Mouse (Mus musculus): ENCODE measurements around the gene Sox6. TPM values are rescaled to one million over a fixed set of nuclear protein-coding genes. Genes with fewer than 3 reads are reported as not detected.

Gene Sox6
- polyA plus RNA-seq, 1 experiment from 2014 or later: 31.2 TPM

DNA sequence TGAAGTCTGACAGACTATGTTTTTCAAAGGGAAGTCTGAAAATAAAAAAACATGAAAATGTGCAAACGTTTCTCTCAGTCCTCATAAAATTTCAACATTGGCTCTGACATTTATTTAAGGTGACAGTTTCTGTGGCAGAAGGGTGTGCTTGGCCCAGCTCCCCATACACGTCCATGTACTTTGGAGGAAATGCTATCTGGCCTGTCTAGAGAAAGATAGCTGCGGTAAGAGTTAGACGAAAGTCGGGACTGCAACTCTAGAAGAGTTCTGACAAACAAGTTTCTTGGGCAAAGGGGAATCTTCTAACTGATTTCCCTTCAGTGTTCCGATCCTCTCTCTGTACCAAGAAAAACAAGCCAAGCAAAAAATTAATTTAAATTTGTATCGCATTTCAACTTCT lies 150.5 kb downstream of the Sox6 start:
- no peak overlapping the region for H3K4me3 ChIP-seq (ENCODE audit: low read length)
- H3K4me1 ChIP-seq (ENCODE audit: control insufficient read depth, insufficient read depth, low read depth, low read length): no peaks in the 10 kb centered on the region
- no peak overlapping the region for H3K27ac ChIP-seq (ENCODE audit: low read depth, low read length)
- no peaks in the 10 kb centered on the region for H3K27me3 ChIP-seq (replicated peaks; ENCODE audit: control insufficient read depth, insufficient read depth, low read length)
- H3K9ac ChIP-seq (ENCODE audit: low read depth, low read length): no peak overlapping the region
- WGBS: 93% methylated on average over 7 of the region's 7 CpGs
- no peaks in the 10 kb centered on the region for H3K36me3 ChIP-seq (ENCODE audit: control insufficient read depth, insufficient read depth, low read length)
- no peaks in the 10 kb centered on the region for H3K9me3 ChIP-seq (ENCODE audit: control insufficient read depth, low read length)
- no peak for ATAC-seq
- no peak overlapping the region for H3K4me2 ChIP-seq (ENCODE audit: low read length)

DNA sequence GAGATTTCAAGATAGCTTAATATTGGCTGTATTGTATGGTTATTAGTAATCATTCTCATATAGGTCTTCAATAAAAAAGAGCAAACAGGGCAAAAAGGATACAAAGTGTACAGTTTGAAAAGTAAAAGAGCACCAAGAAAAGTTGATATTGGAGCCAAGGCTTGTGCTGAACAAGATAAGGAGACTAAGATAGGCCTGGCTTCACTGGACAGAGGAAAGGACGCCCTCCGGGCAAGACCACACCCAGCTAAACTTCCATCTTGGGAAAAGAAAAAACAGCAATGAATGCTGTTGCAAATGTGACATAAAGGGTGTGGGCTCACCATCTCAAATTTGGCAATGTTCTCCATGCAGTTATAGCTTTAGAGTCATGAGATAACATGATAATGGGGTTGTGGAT lies 165.7 kb downstream of the Sox6 start:
- H3K9ac ChIP-seq (ENCODE audit: low read depth, low read length): no peak overlapping the region
- no peaks in the 10 kb centered on the region for H3K27me3 ChIP-seq (replicated peaks; ENCODE audit: control insufficient read depth, insufficient read depth, low read length)
- no peak overlapping the region for H3K4me3 ChIP-seq (ENCODE audit: low read length)
- H3K4me1 ChIP-seq (ENCODE audit: control insufficient read depth, insufficient read depth, low read depth, low read length): peaks cover 4% of the 10 kb centered on the region
- no peaks in the 10 kb centered on the region for H3K36me3 ChIP-seq (ENCODE audit: control insufficient read depth, insufficient read depth, low read length)
- WGBS: 100% methylated on average over 2 of the region's 2 CpGs
- H3K4me2 ChIP-seq (ENCODE audit: low read length): no peak overlapping the region
- ATAC-seq: no peak
- H3K9me3 ChIP-seq (ENCODE audit: control insufficient read depth, low read length): no peaks in the 10 kb centered on the region
- H3K27ac ChIP-seq (ENCODE audit: low read depth, low read length): no peak overlapping the region

GRCm38 (mm10) chr7:115868504-115868903 lies 170.1 kb downstream of the Sox6 start:
- 78% methylated on average over 2 of the region's 2 CpGs for WGBS
- ATAC-seq: no peak
- H3K4me3 ChIP-seq (ENCODE audit: low read length): no peak overlapping the region

DNA sequence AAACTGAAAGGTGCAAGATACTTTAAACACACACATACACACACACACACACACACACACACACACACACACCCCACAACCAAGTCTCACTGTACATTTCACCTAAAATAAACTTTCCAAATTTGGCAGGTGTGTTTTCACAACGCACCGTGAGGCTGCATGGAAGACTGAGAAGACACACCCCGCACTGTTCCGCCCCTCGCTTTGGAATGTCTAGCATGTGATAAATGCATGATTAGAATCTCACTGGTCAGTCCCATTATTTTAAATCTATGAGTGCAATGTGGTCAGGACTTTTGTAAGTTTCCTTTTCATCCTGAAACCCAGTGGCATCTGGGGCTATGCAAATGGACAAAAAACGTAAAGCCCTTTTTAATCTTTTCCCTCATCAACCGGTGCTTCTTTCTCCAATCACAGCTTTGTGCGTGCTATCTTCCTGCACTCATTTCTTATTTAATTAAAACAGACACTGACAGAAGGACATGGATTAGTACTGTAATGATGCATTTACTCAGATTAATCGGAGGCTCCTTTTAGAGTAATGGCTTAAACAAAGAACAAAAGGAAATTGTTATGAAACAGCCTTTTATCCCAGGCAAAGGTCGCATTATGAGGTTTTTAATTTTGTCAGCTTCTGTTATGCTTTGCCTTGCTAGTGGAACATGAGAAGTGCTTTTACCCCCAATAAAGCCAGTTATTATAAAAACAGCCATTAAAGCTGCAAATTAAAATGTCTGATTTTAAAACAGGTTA lies 170.9 kb downstream of the Sox6 start:
- Histone ChIP-seq H3K36me3 (ENCODE audit: control insufficient read depth, insufficient read depth, low read length) (no peaks in the 10 kb centered on the region), H3K27me3 (replicated peaks; ENCODE audit: control insufficient read depth, insufficient read depth, low read length) (no peaks in the 10 kb centered on the region), H3K4me1 (ENCODE audit: control insufficient read depth, insufficient read depth, low read depth, low read length) (peaks cover 20% of the 10 kb centered on the region), H3K9me3 (ENCODE audit: control insufficient read depth, low read length) (no peaks in the 10 kb centered on the region), H3K4me2 (ENCODE audit: low read length) (0 out of 2 replicates have a peak overlapping the region, but pooled peaks have one; percentile 19), H3K4me3 (ENCODE audit: low read length) (no peak overlapping the region), H3K27ac (ENCODE audit: low read depth, low read length) (no peak overlapping the region), H3K9ac (ENCODE audit: low read depth, low read length) (no peak overlapping the region)
- WGBS: 21% methylated on average over 10 of the region's 10 CpGs
- ATAC-seq: no peak; the same call in 1 of the 2 replicates

More at GRCm38 (mm10) chr7:115868504-115868903, 170.1 kb downstream of the Sox6 start:
- no peak overlapping the region for H3K9ac ChIP-seq (ENCODE audit: low read depth, low read length)
- H3K27ac ChIP-seq (ENCODE audit: low read depth, low read length): no peak overlapping the region
- peaks cover 20% of the 10 kb centered on the region for H3K4me1 ChIP-seq (ENCODE audit: control insufficient read depth, insufficient read depth, low read depth, low read length)
- H3K9me3 ChIP-seq (ENCODE audit: control insufficient read depth, low read length): no peaks in the 10 kb centered on the region
- no peaks in the 10 kb centered on the region for H3K27me3 ChIP-seq (replicated peaks; ENCODE audit: control insufficient read depth, insufficient read depth, low read length)
- H3K36me3 ChIP-seq (ENCODE audit: control insufficient read depth, insufficient read depth, low read length): no peaks in the 10 kb centered on the region
- H3K4me2 ChIP-seq (ENCODE audit: low read length): no peak overlapping the region

- no peak overlapping the region for H3K4me2 ChIP-seq (ENCODE audit: low read length)
- 16% methylated on average over 9 of the region's 9 CpGs for WGBS
- H3K4me1 ChIP-seq (ENCODE audit: control insufficient read depth, insufficient read depth, low read depth, low read length): peaks cover 20% of the 10 kb centered on the region
- no peak overlapping the region for H3K4me3 ChIP-seq (ENCODE audit: low read length)
- H3K27ac ChIP-seq (ENCODE audit: low read depth, low read length): no peak overlapping the region
- no peak overlapping the region for H3K9ac ChIP-seq (ENCODE audit: low read depth, low read length)
- H3K27me3 ChIP-seq (replicated peaks; ENCODE audit: control insufficient read depth, insufficient read depth, low read length): no peaks in the 10 kb centered on the region
- H3K9me3 ChIP-seq (ENCODE audit: control insufficient read depth, low read length): no peaks in the 10 kb centered on the region
- no peak for ATAC-seq
- no peaks in the 10 kb centered on the region for H3K36me3 ChIP-seq (ENCODE audit: control insufficient read depth, insufficient read depth, low read length)
These were observed 171.7 kb downstream of the Sox6 start for GRCm38 (mm10) chr7:115866698-115867500.

DNA sequence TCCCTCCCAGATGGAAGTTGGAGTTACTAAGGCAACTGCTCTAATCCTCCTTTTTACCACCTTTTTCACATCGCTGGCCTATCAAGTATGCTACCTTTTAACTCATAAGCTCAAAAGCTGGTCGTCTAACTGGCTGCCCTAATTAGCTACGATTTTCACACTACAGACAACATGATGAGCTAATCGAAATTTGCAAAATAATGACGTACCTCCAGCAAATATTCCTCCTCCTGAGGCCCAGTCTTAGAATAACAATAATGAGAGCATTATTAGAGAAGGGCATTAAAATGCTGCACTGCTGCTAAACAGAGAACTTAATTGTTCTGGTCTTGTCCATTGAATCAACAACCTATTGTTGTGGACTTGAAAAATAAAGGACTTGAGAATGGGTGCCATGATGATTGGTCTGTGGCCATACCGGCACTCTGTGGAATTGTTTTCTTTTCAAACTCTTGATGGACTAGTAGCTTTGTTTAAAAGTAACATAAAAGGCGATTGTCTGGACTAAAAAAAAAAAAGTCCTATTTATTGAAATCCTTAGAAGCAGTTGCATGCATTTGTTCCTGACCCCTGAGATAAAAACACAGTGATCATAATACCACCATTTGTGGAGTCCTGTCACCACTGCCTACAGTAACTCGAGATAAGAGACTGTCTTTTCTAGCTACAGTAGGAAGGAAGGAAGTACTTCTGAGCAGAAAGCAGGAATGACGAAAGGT lies 172.5 kb downstream of the Sox6 start:
- H3K9me3 ChIP-seq (ENCODE audit: control insufficient read depth, low read length): no peaks in the 10 kb centered on the region
- no peaks in the 10 kb centered on the region for H3K36me3 ChIP-seq (ENCODE audit: control insufficient read depth, insufficient read depth, low read length)
- H3K27me3 ChIP-seq (replicated peaks; ENCODE audit: control insufficient read depth, insufficient read depth, low read length): no peaks in the 10 kb centered on the region
- ATAC-seq: no peak
- no peak overlapping the region for H3K27ac ChIP-seq (ENCODE audit: low read depth, low read length)
- H3K4me3 ChIP-seq (ENCODE audit: low read length): no peak overlapping the region
- no peak overlapping the region for H3K4me2 ChIP-seq (ENCODE audit: low read length)
- no peak overlapping the region for H3K9ac ChIP-seq (ENCODE audit: low read depth, low read length)
- peaks cover 20% of the 10 kb centered on the region for H3K4me1 ChIP-seq (ENCODE audit: control insufficient read depth, insufficient read depth, low read depth, low read length)
- WGBS: 17% methylated on average over 9 of the region's 9 CpGs

DNA sequence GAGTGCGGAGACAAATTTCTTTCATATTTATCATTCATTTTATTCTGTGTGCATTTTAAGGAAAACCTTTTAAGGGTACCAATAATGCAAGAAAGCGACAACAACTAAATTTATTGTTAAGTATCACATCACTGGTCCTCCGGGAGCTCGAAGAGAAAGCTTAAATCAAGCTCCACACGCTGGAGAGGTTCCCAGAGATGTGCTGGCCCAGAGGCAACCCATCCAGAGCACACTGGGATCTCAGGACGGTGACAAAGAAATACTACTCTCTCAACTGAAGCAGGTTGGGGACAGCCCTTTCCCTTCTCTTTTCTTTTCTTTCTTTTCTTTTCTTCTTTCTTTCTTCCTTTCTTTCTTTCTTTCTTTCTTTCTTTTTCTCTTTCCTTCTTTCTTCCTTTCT lies 173.4 kb downstream of the Sox6 start:
- Histone ChIP-seq H3K4me3 (ENCODE audit: low read length) (no peak overlapping the region), H3K27ac (ENCODE audit: low read depth, low read length) (no peak overlapping the region), H3K9ac (ENCODE audit: low read depth, low read length) (no peak overlapping the region), H3K27me3 (replicated peaks; ENCODE audit: control insufficient read depth, insufficient read depth, low read length) (no peaks in the 10 kb centered on the region), H3K4me1 (ENCODE audit: control insufficient read depth, insufficient read depth, low read depth, low read length) (peaks cover 20% of the 10 kb centered on the region), H3K4me2 (ENCODE audit: low read length) (no peak overlapping the region), H3K9me3 (ENCODE audit: control insufficient read depth, low read length) (no peaks in the 10 kb centered on the region), H3K36me3 (ENCODE audit: control insufficient read depth, insufficient read depth, low read length) (no peaks in the 10 kb centered on the region)
- WGBS: 43% methylated on average over 6 of the region's 6 CpGs
- ATAC-seq: no peak

- no peak overlapping the region for H3K27ac ChIP-seq (ENCODE audit: low read depth, low read length)
- ATAC-seq: no peak
- H3K4me3 ChIP-seq (ENCODE audit: low read length): no peak overlapping the region
- no peak overlapping the region for H3K4me2 ChIP-seq (ENCODE audit: low read length)
- 47% methylated on average over 2 of the region's 2 CpGs for WGBS
- no peaks in the 10 kb centered on the region for H3K27me3 ChIP-seq (replicated peaks; ENCODE audit: control insufficient read depth, insufficient read depth, low read length)
- H3K9me3 ChIP-seq (ENCODE audit: control insufficient read depth, low read length): no peaks in the 10 kb centered on the region
- no peaks in the 10 kb centered on the region for H3K36me3 ChIP-seq (ENCODE audit: control insufficient read depth, insufficient read depth, low read length)
- no peak overlapping the region for H3K9ac ChIP-seq (ENCODE audit: low read depth, low read length)
- H3K4me1 ChIP-seq (ENCODE audit: control insufficient read depth, insufficient read depth, low read depth, low read length): peaks cover 20% of the 10 kb centered on the region
These were observed 174.2 kb downstream of the Sox6 start for GRCm38 (mm10) chr7:115864411-115864810.

All from hindbrain, embryonic 16.5 days (tissue).